Mouse (Mus musculus) gastrocnemius, adult 8-10 months (tissue): ENCODE results near the gene Olfr1337. TPM values are rescaled to one million over a fixed set of nuclear protein-coding genes. Genes with fewer than 3 reads are reported as not detected.
"Not testable (repeated sequence)": the region's sequence is repeated elsewhere in the genome, so short reads cannot be mapped to it uniquely, and the experiment has no call there.

ENCODE experiments used
- DNase-seq, 2 experiments: peaks; one replicate each; pipeline ENCODE4 v3.0.0; 2022; ENCODE audit warnings: low spot score in 2 of 2
- total RNA-seq, 4 experiments: library from RNA; stranded (reverse); gene quantifications; 2 replicates each; pipeline ENCODE4 v1.2.4; 2022

Olfr1337 gene
- not detected for total RNA-seq

DNA sequence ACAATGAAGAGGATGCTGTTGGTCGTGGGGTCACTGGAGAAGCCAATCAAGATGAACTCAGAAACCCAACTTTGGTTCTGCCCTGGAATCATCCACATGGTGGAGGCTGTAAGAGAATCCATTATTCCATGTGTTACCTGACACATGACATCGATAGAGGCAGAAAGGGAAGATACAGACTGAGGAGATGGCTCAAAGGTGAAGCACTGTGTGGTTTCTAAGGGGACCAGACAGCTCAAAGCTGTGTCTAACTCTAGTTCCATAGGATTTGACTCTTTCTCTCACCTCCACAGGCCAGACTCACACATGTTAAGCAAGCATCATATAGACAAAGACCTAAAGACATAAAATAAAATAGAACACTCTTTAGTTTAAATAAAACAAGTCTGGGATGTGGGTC is at the start of gene Olfr1337:
TSS of gene Olfr1337 (minus strand) at position 101 of the 400 bp plus-strand sequence.
- DNase-seq: no peak

DNA sequence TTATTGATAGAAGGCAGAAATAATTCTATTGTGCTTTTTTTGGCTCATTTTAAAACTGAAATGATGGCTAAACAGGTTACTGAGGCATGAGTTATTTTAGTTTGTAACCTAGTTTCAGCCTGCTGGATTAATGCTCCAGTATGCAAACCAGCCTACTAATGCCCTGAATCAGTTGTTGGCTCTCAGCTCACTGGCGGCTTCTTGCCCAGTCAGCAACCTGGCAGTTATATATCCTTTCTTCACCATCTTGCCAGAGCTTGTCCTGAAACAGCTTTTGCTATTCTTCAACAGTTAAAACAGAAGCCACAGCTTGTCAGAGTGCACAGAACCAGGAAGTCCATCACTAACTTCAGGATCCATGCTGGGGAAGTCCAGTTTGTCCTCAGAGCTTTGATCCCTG is 36.5 kb upstream of the Olfr1337 start:
- DNase-seq: no peak

GRCm38 (mm10) chr4:118809844-118810243 is 27.5 kb upstream of the Olfr1337 start, which contains the start of gene Olfr1335:
Gene Olfr1335, minus strand, starts transcription at chr4:118809944.
- DNase-seq: no peak

DNA sequence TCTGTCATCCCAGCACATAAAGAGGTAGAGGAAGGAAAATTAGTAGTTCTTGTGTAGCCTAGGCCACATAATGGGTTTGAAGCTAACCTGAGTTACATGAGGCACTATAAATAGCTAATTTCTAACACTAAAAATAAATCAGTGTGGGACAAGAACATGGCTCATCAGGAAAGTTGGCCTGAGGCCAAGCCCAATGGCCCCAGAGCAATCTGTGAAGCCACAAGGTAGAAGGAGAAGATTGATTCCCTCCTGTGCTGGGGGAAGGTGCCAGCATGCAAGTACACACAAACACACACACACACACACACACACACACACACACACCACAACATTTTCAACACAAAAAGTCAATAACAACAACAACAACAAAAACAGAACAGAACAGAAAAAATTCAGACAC is 10.4 kb upstream of the Olfr1337 start:
- not testable (repeated sequence) for DNase-seq

GRCm38 (mm10) chr4:118758637-118759036 is 23.7 kb downstream of the Olfr1337 start, which contains the start of gene Olfr1338:
Gene Olfr1338, minus strand, starts transcription at chr4:118758737.
- no peak for DNase-seq

DNA sequence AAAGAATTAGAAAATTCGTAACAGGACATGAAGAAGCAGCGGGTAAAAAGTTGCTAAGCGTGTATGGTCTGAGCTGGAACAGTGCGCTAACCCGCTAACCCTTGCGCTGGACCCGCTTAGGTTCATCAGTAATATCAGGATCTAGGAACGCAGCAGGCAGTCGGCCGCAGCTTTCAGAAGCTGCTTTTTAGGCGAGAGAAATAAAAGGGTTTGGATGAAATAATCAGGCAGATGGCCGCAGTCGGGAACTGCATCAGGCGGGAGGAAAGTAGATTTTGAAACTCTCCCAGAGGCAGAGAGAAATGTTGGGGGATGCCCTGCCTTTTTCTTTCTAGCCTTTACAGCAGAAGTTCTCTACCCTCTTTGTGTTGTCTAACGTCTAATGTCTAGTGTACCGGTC is 40.5 kb downstream of the Olfr1337 start:
- no peak for DNase-seq

DNA sequence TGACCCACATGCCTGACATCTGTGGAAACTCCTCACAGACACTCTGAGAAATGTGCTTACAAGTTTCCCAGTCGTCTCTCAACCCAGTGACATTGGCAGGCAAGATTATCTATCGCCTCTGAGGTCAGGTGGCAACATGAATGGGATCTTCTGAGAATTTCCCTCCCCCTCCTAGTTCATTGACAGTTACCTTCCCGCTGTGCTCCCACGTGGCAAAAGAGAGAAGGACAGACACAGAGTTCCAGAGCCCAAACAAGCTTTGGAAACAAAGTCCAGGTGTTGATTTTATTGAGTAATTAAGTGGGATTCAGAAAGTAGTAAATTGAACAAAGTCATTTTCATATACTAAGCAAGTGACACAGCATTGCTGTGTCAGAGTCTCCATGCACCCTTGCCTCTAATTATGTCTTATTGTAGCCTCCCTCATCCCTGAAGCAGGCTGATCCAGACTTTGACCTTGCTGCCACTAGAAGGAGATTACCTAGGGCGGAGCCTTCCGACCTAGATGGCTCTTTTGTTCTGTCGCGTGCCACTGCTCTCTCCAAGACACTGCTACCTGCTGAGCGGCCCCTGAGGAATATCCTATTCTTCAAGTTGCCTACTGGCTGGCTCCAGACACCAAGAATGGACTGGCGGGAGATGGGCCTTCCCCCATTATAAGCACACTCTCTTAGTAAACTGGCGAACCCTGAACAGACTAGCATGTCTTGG is 41.2 kb downstream of the Olfr1337 start:
- DNase-seq: no peak

DNA sequence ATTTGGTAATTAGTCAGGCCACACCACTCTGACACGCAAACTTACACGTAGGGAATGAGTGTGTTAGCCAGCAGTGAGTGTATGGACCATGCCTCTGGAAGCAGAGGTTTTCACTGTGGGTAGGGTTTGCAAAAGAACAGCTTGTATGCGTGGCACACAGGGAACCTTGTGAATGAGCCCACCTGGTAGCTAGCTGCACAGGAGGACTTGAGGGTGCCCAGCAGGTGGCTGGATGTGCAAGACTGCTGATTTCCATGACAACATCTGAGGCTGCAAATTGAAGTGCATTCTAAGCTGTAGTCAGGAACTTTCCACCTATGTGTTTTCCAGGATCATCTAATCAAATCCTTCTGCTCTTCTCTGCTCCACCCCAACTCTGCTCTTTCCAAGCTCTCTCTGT is 42.8 kb downstream of the Olfr1337 start:
- DNase-seq: no peak

DNA sequence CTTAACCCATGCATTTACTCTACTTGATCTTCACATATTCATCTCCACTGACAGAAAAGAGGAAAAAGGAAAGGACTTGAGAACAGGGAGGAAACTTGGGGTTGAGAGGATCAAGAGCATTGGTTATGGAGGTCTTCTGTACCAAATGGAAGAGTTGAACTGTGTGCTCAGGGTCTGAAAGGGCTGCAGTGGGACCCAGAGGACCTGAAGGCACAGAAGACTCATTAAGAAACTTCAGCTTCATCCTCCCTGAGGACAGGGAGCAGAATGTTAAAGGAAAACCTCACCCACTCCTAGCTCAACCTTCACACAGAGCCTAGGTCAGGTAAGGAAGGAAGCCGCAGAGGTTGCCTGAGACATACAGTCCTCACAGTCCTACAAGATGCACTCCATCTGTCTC is 50.5 kb downstream of the Olfr1337 start, which contains the start of gene Olfr1339:
TSS of gene Olfr1339 (plus strand) at position 301 of the 400 bp plus-strand sequence.
- no peak for DNase-seq

Other genes with a start within 250 kb of the Olfr1337 start
- not detected for gene Tmem125, start 238.5 kb downstream of the Olfr1337 start, total RNA-seq
- gene Cfap57, start 161.8 kb downstream of the Olfr1337 start, total RNA-seq: not detected
- 10 to 100 TPM; 22.3 to 30.7 (median 25.1) TPM for gene Ebna1bp2, start 161.8 kb downstream of the Olfr1337 start, total RNA-seq
- not detected for gene Olfr62, start 123.6 kb downstream of the Olfr1337 start, total RNA-seq
- not detected for gene Olfr1342, start 89.8 kb downstream of the Olfr1337 start, total RNA-seq
- gene Olfr1341, start 79.1 kb downstream of the Olfr1337 start, total RNA-seq: not detected
- not detected for gene Olfr1340, start 62.4 kb downstream of the Olfr1337 start, total RNA-seq
- gene Olfr1339, start 50.4 kb downstream of the Olfr1337 start, total RNA-seq: not detected
- not detected for gene Olfr1338, start 23.8 kb downstream of the Olfr1337 start, total RNA-seq
- not detected for gene Olfr1335, start 27.4 kb upstream of the Olfr1337 start, total RNA-seq
- not detected for gene Olfr1333, start 53.7 kb upstream of the Olfr1337 start, total RNA-seq
- gene Olfr1331, start 82.1 kb upstream of the Olfr1337 start, total RNA-seq: not detected
- gene Olfr1330, start 106.0 kb upstream of the Olfr1337 start, total RNA-seq: not detected
- gene Olfr1329, start 134.9 kb upstream of the Olfr1337 start, total RNA-seq: not detected
- not detected for gene Olfr1328, start 156.0 kb upstream of the Olfr1337 start, total RNA-seq
- gene Lao1, start 179.0 kb upstream of the Olfr1337 start, total RNA-seq: under 1 TPM; 0.17 to 0.24 (median 0.22) TPM